14 mouse cellular contexts compared by ENCODE assay signal in genomic region chr11:83116597-83117227, GRCm38 (mm10). TPM values are rescaled to one million over a fixed set of nuclear protein-coding genes. Genes with fewer than 3 reads are reported as not detected.
DNase-seq lines count a peak whose midpoint lies in the region; ATAC-seq and TF ChIP-seq lines count a peak whose summit lies in the region.
"Had no signal": no experiment of that assay in that cellular context is flagged by ENCODE, and none has a peak within 500 bp of the region (broad histone marks: within the 10 kb centered on the region; RNA-seq: fewer than 3 reads in every experiment).

Gene Slfn1, plus strand, starts transcription at chr11:83116849.

- no peak; the same call in 1 of the 2 replicates for TF ChIP-seq POLR2A in spleen, adult 2 months (IDR thresholded peaks at IDR 0.05; ENCODE audit: low read depth, low read length)
- no peak for TF ChIP-seq POLR2A in bone marrow macrophage, adult 2 months (IDR thresholded peaks at IDR 0.05; ENCODE audit: borderline replicate concordance, low read depth, low read length)

- DNase-seq in spleen, adult 2 months (ENCODE audit: low read depth in 1 of 2, low spot score in 2 of 2): no peak
- DNase-seq in spleen, postnatal 14 days (ENCODE audit: low spot score in 2 of 2): no peak
- DNase-seq in ovary, adult 18-20 months (ENCODE audit: low spot score): no peak
- no peak for DNase-seq in left cerebral cortex, postnatal 36 days (ENCODE audit: low spot score in 2 of 2)
- DNase-seq: adrenal gland, postnatal 10 days; gastrocnemius, postnatal 10 days had no signal

- H3K4me3 ChIP-seq in spleen, adult 2 months (ENCODE audit: extremely low read depth, insufficient read depth, insufficient read length): peak within 1 kb of the TSS; percentile 59
- no peak within 1 kb of the TSS for H3K4me3 ChIP-seq in bone marrow macrophage, adult 2 months (ENCODE audit: insufficient read depth, low read length)
- no peak within 1 kb of the TSS for H3K4me3 ChIP-seq in midbrain, embryonic 13.5 days (replicated peaks)
- H3K4me3 ChIP-seq: embryonic facial prominence, embryonic 13.5 days; hindbrain, embryonic 15.5 days; kidney, embryonic 15.5 days had no signal

- peaks cover 13% of the 10 kb centered on the region; the same call in 1 of the 2 replicates for H3K4me1 ChIP-seq in spleen, adult 2 months (ENCODE audit: control insufficient read depth, insufficient read depth, insufficient read length)
- H3K4me1 ChIP-seq in bone marrow macrophage, adult 2 months (ENCODE audit: control insufficient read depth, insufficient read depth, low read length): peaks cover 4% of the 10 kb centered on the region
- H3K4me1 ChIP-seq in midbrain, embryonic 13.5 days (replicated peaks): no peaks in the 10 kb centered on the region
- H3K4me1 ChIP-seq: embryonic facial prominence, embryonic 13.5 days; hindbrain, embryonic 15.5 days; kidney, embryonic 15.5 days had no signal

- WGBS in spleen, adult 2 months: 71% methylated on average over 13 of the region's 13 CpGs
- 85% methylated on average over 13 of the region's 13 CpGs for WGBS in midbrain, embryonic 13.5 days

- H3K4me2 ChIP-seq in midbrain, embryonic 13.5 days (replicated peaks): no peak within 1 kb of the TSS
- H3K4me2 ChIP-seq: embryonic facial prominence, embryonic 13.5 days; hindbrain, embryonic 15.5 days; kidney, embryonic 15.5 days had no signal

- no peaks in the 10 kb centered on the region for H3K27me3 ChIP-seq in spleen, adult 2 months (ENCODE audit: control insufficient read depth, insufficient read depth, low read length)
- no peaks in the 10 kb centered on the region for H3K27me3 ChIP-seq in midbrain, embryonic 13.5 days
- H3K27me3 ChIP-seq: embryonic facial prominence, embryonic 13.5 days; hindbrain, embryonic 15.5 days; kidney, embryonic 15.5 days had no signal

- H3K9me3 ChIP-seq in midbrain, embryonic 13.5 days: no peaks in the 10 kb centered on the region
- H3K9me3 ChIP-seq: embryonic facial prominence, embryonic 13.5 days; hindbrain, embryonic 15.5 days; kidney, embryonic 15.5 days had no signal

- H3K9ac ChIP-seq in midbrain, embryonic 13.5 days (replicated peaks): no peak within 1 kb of the TSS
- H3K9ac ChIP-seq: embryonic facial prominence, embryonic 13.5 days; hindbrain, embryonic 15.5 days; kidney, embryonic 15.5 days had no signal

- H3K27ac ChIP-seq in spleen, adult 2 months (ENCODE audit: insufficient read depth, low read length): peak within 1 kb of the TSS; percentile 83
- H3K27ac ChIP-seq in bone marrow macrophage, adult 2 months (ENCODE audit: insufficient read depth, low read depth, low read length): no peak within 1 kb of the TSS
- H3K27ac ChIP-seq in midbrain, embryonic 13.5 days: no peak within 1 kb of the TSS
- H3K27ac ChIP-seq: embryonic facial prominence, embryonic 13.5 days; hindbrain, embryonic 15.5 days; kidney, embryonic 15.5 days had no signal

- intact Hi-C loops in left cerebral cortex, postnatal 36 days (cut with DNase I): no loop called here

- TF ChIP-seq CTCF in spleen, adult 2 months (IDR thresholded peaks at IDR 0.05; ENCODE audit: extremely low read depth, insufficient read depth, insufficient read length, insufficient replicate concordance): no peak
- no peak for TF ChIP-seq CTCF in bone marrow macrophage, adult 2 months (IDR thresholded peaks at IDR 0.05; ENCODE audit: low read depth, low read length)

- ATAC-seq in megakaryocyte progenitor cell, adult 5-6 weeks (replicated peaks; ENCODE audit: poor library complexity): 0 out of 2 replicates have a peak, but pooled peaks have one; percentile 39
- ATAC-seq in midbrain, embryonic 13.5 days: no peak
- ATAC-seq: forebrain, embryonic 16.5 days had no signal

- no peaks in the 10 kb centered on the region for H3K36me3 ChIP-seq in spleen, adult 2 months (ENCODE audit: control insufficient read depth, insufficient read depth, low read length)
- H3K36me3 ChIP-seq in midbrain, embryonic 13.5 days: no peaks in the 10 kb centered on the region
- H3K36me3 ChIP-seq: embryonic facial prominence, embryonic 13.5 days; hindbrain, embryonic 15.5 days; kidney, embryonic 15.5 days had no signal

RNA-seq across cellular contexts. Expression of gene Slfn1, which starts in this region (rescaled TPM):
- polyA plus RNA-seq in spleen, adult 2 months (2012; rRNA removed): 11.2 and 12.1 TPM in 2 replicates
- 12.5 and 15.4 TPM in 2 replicates for polyA plus RNA-seq in bone marrow macrophage, adult 2 months (2012; ENCODE audit: insufficient read depth, insufficient read length, missing spikeins)
- total RNA-seq in megakaryocyte progenitor cell, adult 5-6 weeks (2015): 2.7 and 3.3 TPM in 2 replicates
- total RNA-seq in megakaryocyte progenitor cell, adult 5-6 weeks (2017): 5.4 and 5.8 TPM in 2 replicates
- polyA plus RNA-seq in midbrain, embryonic 13.5 days (2015; fragmentation: Nextera tagmentation; extraction: Ambion mirVana): 0.08 and 0.10 TPM in 2 replicates
- total RNA-seq in left cerebral cortex, postnatal 36 days (2021): not detected
- polyA plus RNA-seq: forebrain, embryonic 16.5 days; hindbrain, embryonic 15.5 days; testis, adult 2 months had no signal

Comparison
In these comparisons a context has a peak if more than half of its experiments do, and no peak if none do; other contexts are left out.
1. RNA of gene Slfn1 (polyA plus RNA-seq): 12.5 to 15.4 TPM in bone marrow macrophage, adult 2 months and 11.2 to 12.1 TPM in spleen, adult 2 months; 0.08 to 0.10 TPM in midbrain, embryonic 13.5 days; every median in the first group is over 10 times any median in the second.